Mouse (Mus musculus) C2C12 (cell line): ENCODE data around the gene Grip1.

Experiments
- CEBPB ChIP-seq: IDR thresholded peaks from one replicate; pipeline ENCODE4 v1.6.1; 2011; ENCODE audit warnings: low read depth, mild to moderate bottlenecking, control low read depth, moderate library complexity
- CTCF ChIP-seq: IDR thresholded peaks from one replicate; pipeline ENCODE4 v1.5.1; 2011; ENCODE audit not compliant: control insufficient read depth, insufficient read depth, insufficient read length
- MAX ChIP-seq: IDR thresholded peaks from one replicate; pipeline ENCODE4 v1.6.1; 2011; ENCODE audit warnings: mild to moderate bottlenecking, control low read depth
- MYOD1 ChIP-seq: IDR thresholded peaks from one replicate; pipeline ENCODE4 v1.6.1; 2011; ENCODE audit warnings: low read depth; ENCODE audit not compliant: control insufficient read depth, insufficient read length
- USF1 ChIP-seq: IDR thresholded peaks from one replicate; pipeline ENCODE4 v1.6.1; 2011; ENCODE audit warnings: low read depth, mild to moderate bottlenecking, control low read depth, moderate library complexity

DNA sequence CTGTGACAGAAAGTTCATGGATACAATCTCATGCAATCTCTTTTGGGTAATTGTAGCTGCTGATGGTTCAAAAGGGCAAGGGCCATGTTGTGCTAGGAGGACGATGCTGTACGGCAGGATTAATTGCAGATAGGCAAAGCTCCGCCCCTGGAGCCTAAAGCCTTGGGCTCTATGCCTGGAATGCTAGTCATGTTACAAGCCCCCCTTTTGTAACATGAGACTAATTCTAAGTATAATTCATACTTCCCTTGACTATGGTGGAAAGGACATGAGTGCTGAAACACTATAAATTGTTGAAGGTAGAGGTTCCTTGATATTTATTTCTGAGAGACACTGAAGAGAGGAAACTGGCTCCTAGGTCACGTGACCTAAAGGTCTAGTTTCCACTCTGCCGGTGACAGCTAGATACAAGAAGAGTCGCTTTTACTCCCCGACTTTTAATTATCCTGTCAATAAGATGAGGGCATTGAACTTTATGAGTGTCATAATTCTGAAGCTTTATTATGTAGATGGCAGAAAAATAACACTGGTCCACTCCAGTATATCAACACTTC, 399.0 kb downstream of the Grip1 start:
- TF ChIP-seq CTCF = no peak
- TF ChIP-seq CEBPB = no peak
- no peak for TF ChIP-seq USF1
- no peak for TF ChIP-seq MAX
- no peak for TF ChIP-seq MYOD1
